Mouse (Mus musculus) neural tube, embryonic 12.5 days (tissue): ENCODE measurements at regions not wholly inside any gene's neighbourhood (a gene's known extent, or its start where the extent isn't known, plus 50 kb on each side); places are given as distances from the start of the nearest gene placed in this dataset.
A peak's percentile ranks its signal among the peaks of the same experiment; 100 is the strongest.

Source experiments
- ATAC-seq: fragments of 200-750 bp; cut with Nextera tagmentation; 2 replicates; pipeline ENCODE4 v1.8.0; 2017; ENCODE audit warnings: low read depth, mild to moderate bottlenecking, moderate TSS enrichment, moderate library complexity; ENCODE audit not compliant: low FRiP score
- H3K27ac ChIP-seq: fragments of 300-500 bp; sonication (generic); 2 replicates; pipeline ENCODE4 v1.5.1; 2016
- H3K27me3 ChIP-seq: fragments of 300-500 bp; sonication (generic); replicated peaks from 2 replicates; pipeline ENCODE4 v1.6.1; 2016; ENCODE audit warnings: mild to moderate bottlenecking
- H3K36me3 ChIP-seq: fragments of 300-500 bp; sonication (generic); 2 replicates; pipeline ENCODE4 v1.6.1; 2016; ENCODE audit warnings: mild to moderate bottlenecking
- H3K4me1 ChIP-seq: fragments of 300-500 bp; sonication (generic); 2 replicates; pipeline ENCODE4 v1.6.1; 2016
- H3K4me2 ChIP-seq: fragments of 300-500 bp; sonication (generic); replicated peaks from 2 replicates; pipeline ENCODE4 v1.6.1; 2016; ENCODE audit warnings: mild to moderate bottlenecking
- H3K4me3 ChIP-seq: fragments of 300-500 bp; sonication (generic); 2 replicates; pipeline ENCODE4 v1.5.1; 2016
- H3K9ac ChIP-seq: fragments of 300-500 bp; sonication (generic); 2 replicates; pipeline ENCODE4 v1.6.1; 2016; ENCODE audit warnings: mild to moderate bottlenecking
- H3K9me3 ChIP-seq: fragments of 300-500 bp; sonication (generic); 2 replicates; pipeline ENCODE4 v1.6.1; 2016; ENCODE audit warnings: mild to moderate bottlenecking
- WGBS: fragments of 180-500 bp; shearing (Covaris S2); methylation state at CpG from one replicate; pipeline ENCODE4 v1.1.7; 2016; 5-methylcytosine and 5-hydroxymethylcytosine counted together

GRCm38 (mm10) chr6:140946720-140947119, 217.6 kb downstream of the Gm11077 start:
- no peak overlapping the region for H3K4me2 ChIP-seq
- no peaks in the 10 kb centered on the region for H3K4me1 ChIP-seq
- H3K27ac ChIP-seq: no peak overlapping the region
- H3K4me3 ChIP-seq: no peak overlapping the region
- H3K9ac ChIP-seq: no peak overlapping the region
- peak; percentile 39 for ATAC-seq
- H3K9me3 ChIP-seq: no peaks in the 10 kb centered on the region
- H3K36me3 ChIP-seq: no peaks in the 10 kb centered on the region
- H3K27me3 ChIP-seq: no peaks in the 10 kb centered on the region
- 46% methylated on average over 2 of the region's 2 CpGs for WGBS

GRCm38 (mm10) chr6:140950483-140950882, 221.4 kb downstream of the Gm11077 start:
- no peaks in the 10 kb centered on the region for H3K27me3 ChIP-seq
- WGBS: 77% methylated on average over 6 of the region's 6 CpGs
- no peaks in the 10 kb centered on the region for H3K4me1 ChIP-seq
- no peak overlapping the region for H3K4me3 ChIP-seq
- H3K9me3 ChIP-seq: no peaks in the 10 kb centered on the region
- no peak overlapping the region for H3K9ac ChIP-seq
- H3K27ac ChIP-seq: no peak overlapping the region
- no peak for ATAC-seq
- no peak overlapping the region for H3K4me2 ChIP-seq
- no peaks in the 10 kb centered on the region for H3K36me3 ChIP-seq

DNA sequence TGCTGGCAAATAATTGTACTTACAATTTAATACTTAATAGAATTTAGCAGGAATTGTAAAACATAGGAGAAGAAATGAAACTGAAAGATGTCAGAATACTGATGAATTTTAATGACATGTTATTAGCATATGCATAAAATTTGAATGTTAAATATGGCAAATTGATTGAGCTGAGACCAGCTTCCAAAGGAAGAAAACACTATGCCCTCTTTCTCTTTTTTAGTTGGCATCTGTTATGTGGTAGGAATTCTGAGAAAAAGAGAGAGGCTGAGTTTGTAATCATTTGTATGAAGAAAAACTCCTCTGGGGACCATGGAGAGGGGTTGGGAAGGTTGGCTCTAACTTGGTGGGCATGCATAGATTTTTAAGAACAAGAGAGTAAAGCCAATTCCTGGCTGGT, 224.2 kb downstream of the Gm11077 start:
- H3K36me3 ChIP-seq: no peaks in the 10 kb centered on the region
- no peak overlapping the region for H3K27ac ChIP-seq
- no peak for ATAC-seq

DNA sequence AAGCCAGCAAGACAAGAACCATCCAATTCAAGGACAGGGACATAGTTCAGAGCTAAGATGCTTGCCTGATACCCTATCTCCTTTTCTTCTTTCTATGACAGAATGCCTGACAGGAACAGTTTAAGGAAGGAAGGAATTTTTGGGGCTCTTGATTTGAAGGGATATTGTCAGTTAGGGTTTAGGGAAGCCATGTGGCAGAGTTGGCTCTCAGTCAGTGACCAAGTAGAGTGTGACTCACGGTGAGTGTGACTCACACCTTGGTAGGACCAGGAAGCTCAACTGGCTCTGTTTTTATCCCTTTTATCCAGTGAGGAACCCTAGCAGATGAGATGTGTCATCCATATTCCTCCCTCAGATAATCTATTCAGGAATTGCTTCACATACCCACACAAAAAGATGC, 224.6 kb downstream of the Gm11077 start:
- 93% methylated on average over 1 of the region's 1 CpGs for WGBS
- H3K9ac ChIP-seq: no peak overlapping the region
- no peaks in the 10 kb centered on the region for H3K4me1 ChIP-seq
- H3K27ac ChIP-seq: no peak overlapping the region
- no peaks in the 10 kb centered on the region for H3K27me3 ChIP-seq
- no peaks in the 10 kb centered on the region for H3K9me3 ChIP-seq
- H3K4me3 ChIP-seq: no peak overlapping the region
- H3K4me2 ChIP-seq: no peak overlapping the region
- H3K36me3 ChIP-seq: no peaks in the 10 kb centered on the region
- ATAC-seq: no peak

More for the DNA sequence above, 224.2 kb downstream of the Gm11077 start:
- no peaks in the 10 kb centered on the region for H3K27me3 ChIP-seq
- H3K9ac ChIP-seq: no peak overlapping the region
- H3K9me3 ChIP-seq: no peaks in the 10 kb centered on the region
- H3K4me2 ChIP-seq: no peak overlapping the region
- H3K4me1 ChIP-seq: no peaks in the 10 kb centered on the region
- no peak overlapping the region for H3K4me3 ChIP-seq

DNA sequence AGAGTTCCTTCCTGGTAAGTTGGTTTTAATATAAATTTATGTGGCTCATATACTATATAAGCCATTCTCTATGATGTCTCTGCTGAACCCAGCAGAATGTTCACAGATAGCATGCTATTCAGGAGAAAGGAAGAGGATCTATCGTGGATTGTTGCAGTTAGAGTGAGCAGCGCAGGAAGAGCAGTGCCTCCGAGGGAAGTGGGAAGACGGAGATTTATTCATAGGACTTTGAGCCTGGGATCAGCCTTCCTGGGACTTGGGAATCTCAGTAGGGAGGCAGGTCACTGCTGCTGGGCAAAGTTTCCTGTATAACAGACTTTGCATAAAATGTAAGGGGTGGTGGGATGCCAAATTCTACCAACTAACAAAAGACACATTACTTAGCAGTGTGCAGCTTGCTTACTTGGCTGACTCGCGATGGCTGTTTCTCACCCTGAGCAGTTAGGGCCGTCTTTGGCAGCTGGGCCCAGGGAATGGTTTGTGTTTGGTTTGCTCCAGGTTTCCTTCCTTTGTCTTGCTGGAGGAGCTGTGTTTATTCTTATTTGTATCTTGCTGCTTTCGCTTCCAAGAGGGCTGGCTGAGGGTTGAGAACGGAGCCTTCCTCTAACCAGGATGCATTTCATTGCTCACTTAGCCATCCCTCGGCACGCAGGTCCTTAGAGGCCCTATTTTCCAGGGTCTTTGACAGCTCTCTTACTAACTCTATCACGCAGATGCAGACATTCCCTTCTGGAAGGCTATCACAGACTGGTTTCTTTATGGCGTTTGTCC, 226.9 kb downstream of the Gm11077 start:
- no peak for ATAC-seq
- H3K27me3 ChIP-seq: no peaks in the 10 kb centered on the region
- H3K36me3 ChIP-seq: no peaks in the 10 kb centered on the region
- no peak overlapping the region for H3K4me2 ChIP-seq
- H3K4me3 ChIP-seq: no peak overlapping the region
- H3K4me1 ChIP-seq: no peaks in the 10 kb centered on the region
- 70% methylated on average over 13 of the region's 13 CpGs for whole genome bisulfite sequencing
- H3K27ac ChIP-seq: no peak overlapping the region
- H3K9me3 ChIP-seq: no peaks in the 10 kb centered on the region
- no peak overlapping the region for H3K9ac ChIP-seq

DNA sequence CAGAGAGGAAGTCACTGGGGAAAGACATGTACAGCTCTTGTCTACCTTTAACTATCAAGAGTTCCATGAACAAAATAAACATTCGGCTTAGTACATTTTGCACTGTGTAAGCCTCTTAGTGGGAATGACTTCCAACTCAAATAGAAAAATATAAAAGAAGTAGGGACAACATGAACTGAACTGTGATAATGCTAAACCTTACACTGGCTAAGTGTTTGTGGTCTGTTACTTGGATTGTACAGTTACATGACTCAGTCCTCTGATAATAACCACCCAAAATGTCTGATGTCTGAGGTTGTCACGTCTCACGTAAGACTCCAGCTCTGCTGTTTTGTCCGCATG, 227.4 kb downstream of the Gm11077 start:
- Histone ChIP-seq H3K4me3 (no peak overlapping the region), H3K36me3 (no peaks in the 10 kb centered on the region), H3K27me3 (no peaks in the 10 kb centered on the region), H3K9ac (no peak overlapping the region), H3K27ac (no peak overlapping the region), H3K9me3 (no peaks in the 10 kb centered on the region), H3K4me2 (no peak overlapping the region), H3K4me1 (no peaks in the 10 kb centered on the region)
- ATAC-seq: no peak
- WGBS: 92% methylated on average over 4 of the region's 4 CpGs

- Histone ChIP-seq H3K4me2 (0 out of 2 replicates have a peak overlapping the region, but pooled peaks have one; percentile 12), H3K9ac (no peak overlapping the region), H3K4me3 (no peak overlapping the region), H3K27me3 (no peaks in the 10 kb centered on the region), H3K9me3 (no peaks in the 10 kb centered on the region), H3K27ac (no peak overlapping the region), H3K36me3 (no peaks in the 10 kb centered on the region), H3K4me1 (peaks cover 10% of the 10 kb centered on the region; the same call in 1 of the 2 replicates)
- ATAC-seq: peak; percentile 62
- 55% methylated on average over 11 of the region's 11 CpGs for WGBS
Measured at GRCm38 (mm10) chr6:140961987-140962386, 232.9 kb downstream of the Gm11077 start.

DNA sequence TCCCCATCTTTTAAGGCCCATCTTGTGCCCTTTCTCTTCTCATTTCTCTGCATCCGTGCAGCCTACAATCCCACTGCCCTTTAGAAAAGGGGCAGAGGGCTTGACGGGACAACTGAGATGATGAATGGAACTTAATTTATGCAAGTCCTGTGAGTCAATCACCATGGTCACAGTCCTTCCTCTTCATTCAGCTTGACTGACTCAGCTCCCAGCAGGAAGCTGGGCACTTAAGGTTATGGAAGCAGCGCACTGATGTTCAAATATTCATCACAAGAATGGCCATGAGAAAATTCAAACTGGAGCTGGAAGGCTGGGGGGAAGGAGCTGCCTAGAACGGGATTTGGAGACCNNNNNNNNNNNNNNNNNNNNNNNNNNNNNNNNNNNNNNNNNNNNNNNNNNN, 233.5 kb downstream of the Gm11077 start:
- WGBS: 29% methylated on average over 4 of the region's 4 CpGs
- no peaks in the 10 kb centered on the region for H3K27me3 ChIP-seq
- no peak overlapping the region for H3K9ac ChIP-seq
- H3K4me1 ChIP-seq: peaks cover 10% of the 10 kb centered on the region; the same call in 1 of the 2 replicates
- H3K9me3 ChIP-seq: no peaks in the 10 kb centered on the region
- no peak overlapping the region for H3K27ac ChIP-seq
- H3K36me3 ChIP-seq: no peaks in the 10 kb centered on the region
- ATAC-seq: peak; percentile 61
- no peak overlapping the region for H3K4me2 ChIP-seq
- no peak overlapping the region for H3K4me3 ChIP-seq

- ATAC-seq: no peak
- H3K27ac ChIP-seq: no peak overlapping the region
- no peaks in the 10 kb centered on the region for H3K27me3 ChIP-seq
- no peak overlapping the region for H3K4me2 ChIP-seq
- H3K9me3 ChIP-seq: no peaks in the 10 kb centered on the region
- no peaks in the 10 kb centered on the region for H3K36me3 ChIP-seq
- 63% methylated on average over 6 of the region's 6 CpGs for WGBS
- no peak overlapping the region for H3K9ac ChIP-seq
- H3K4me1 ChIP-seq: no peaks in the 10 kb centered on the region
- H3K4me3 ChIP-seq: no peak overlapping the region
Measured at GRCm38 (mm10) chr6:140973732-140974131, 244.6 kb downstream of the Gm11077 start.

DNA sequence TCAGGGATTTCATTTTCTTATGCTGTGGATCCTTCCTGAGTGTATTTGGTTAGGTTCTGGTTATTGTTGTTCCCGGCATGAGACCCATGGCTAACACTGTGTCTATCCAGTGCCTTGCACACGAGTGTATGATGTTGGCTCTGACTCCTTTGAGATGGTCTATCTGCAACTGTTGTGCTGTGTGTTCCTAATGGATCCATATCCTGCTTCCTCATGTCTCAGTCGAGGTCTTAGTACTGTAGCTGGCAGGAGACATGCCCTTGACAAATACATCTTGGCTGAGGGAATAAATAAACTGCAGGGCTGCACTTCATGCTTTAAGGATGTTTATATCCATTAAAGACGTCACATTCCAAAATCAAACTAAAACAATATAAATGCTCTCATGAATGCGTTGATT, 247.9 kb downstream of the Gm11077 start:
- Histone ChIP-seq H3K27me3 (no peaks in the 10 kb centered on the region), H3K4me2 (no peak overlapping the region), H3K9me3 (no peaks in the 10 kb centered on the region), H3K9ac (no peak overlapping the region), H3K4me1 (no peaks in the 10 kb centered on the region), H3K27ac (no peak overlapping the region), H3K36me3 (no peaks in the 10 kb centered on the region), H3K4me3 (no peak overlapping the region)
- no peak for ATAC-seq
- 84% methylated on average over 5 of the region's 5 CpGs for WGBS

GRCm38 (mm10) chr6:140983610-140984009, 254.5 kb downstream of the Gm11077 start:
- Histone ChIP-seq H3K4me2 (no peak overlapping the region), H3K27me3 (no peaks in the 10 kb centered on the region), H3K4me3 (no peak overlapping the region), H3K27ac (no peak overlapping the region), H3K9ac (no peak overlapping the region), H3K4me1 (no peaks in the 10 kb centered on the region), H3K36me3 (no peaks in the 10 kb centered on the region), H3K9me3 (no peaks in the 10 kb centered on the region)
- WGBS: 95% methylated on average over 8 of the region's 8 CpGs
- ATAC-seq: no peak

GRCm38 (mm10) chr6:140984249-140984648, 255.2 kb downstream of the Gm11077 start:
- ATAC-seq: no peak
- no peaks in the 10 kb centered on the region for H3K9me3 ChIP-seq

More at GRCm38 (mm10) chr6:140984249-140984648, 255.2 kb downstream of the Gm11077 start:
- H3K9ac ChIP-seq: no peak overlapping the region
- no peak overlapping the region for H3K4me3 ChIP-seq
- H3K4me2 ChIP-seq: no peak overlapping the region
- no peak overlapping the region for H3K27ac ChIP-seq
- 93% methylated on average over 7 of the region's 7 CpGs for WGBS
- H3K27me3 ChIP-seq: no peaks in the 10 kb centered on the region
- H3K36me3 ChIP-seq: no peaks in the 10 kb centered on the region
- H3K4me1 ChIP-seq: no peaks in the 10 kb centered on the region
